Mouse (Mus musculus): Measurements from ENCODE around the gene Ikzf1. TPM values are rescaled to one million over a fixed set of nuclear protein-coding genes. Genes with fewer than 3 reads are reported as not detected.

The Ikzf1 gene
- total RNA-seq, 2 experiments from 2014 or later, result 0.18 to 0.43 TPM

- DNase-seq (ENCODE audit: low spot score), result no peak
These were observed 123.4 kb downstream of the Ikzf1 start for GRCm38 (mm10) chr11:11808035-11808819.

GRCm38 (mm10) chr11:11808820-11809403, 124.1 kb downstream of the Ikzf1 start, which contains the start of gene Fignl1:
TSS of gene Fignl1 (minus strand) at chr11:11808962.
- DNase-seq (ENCODE audit: low spot score), result peak; percentile 95

GRCm38 (mm10) chr11:11809404-11810175, 124.8 kb downstream of the Ikzf1 start:
- DNase-seq (ENCODE audit: low spot score), result no peak

DNA sequence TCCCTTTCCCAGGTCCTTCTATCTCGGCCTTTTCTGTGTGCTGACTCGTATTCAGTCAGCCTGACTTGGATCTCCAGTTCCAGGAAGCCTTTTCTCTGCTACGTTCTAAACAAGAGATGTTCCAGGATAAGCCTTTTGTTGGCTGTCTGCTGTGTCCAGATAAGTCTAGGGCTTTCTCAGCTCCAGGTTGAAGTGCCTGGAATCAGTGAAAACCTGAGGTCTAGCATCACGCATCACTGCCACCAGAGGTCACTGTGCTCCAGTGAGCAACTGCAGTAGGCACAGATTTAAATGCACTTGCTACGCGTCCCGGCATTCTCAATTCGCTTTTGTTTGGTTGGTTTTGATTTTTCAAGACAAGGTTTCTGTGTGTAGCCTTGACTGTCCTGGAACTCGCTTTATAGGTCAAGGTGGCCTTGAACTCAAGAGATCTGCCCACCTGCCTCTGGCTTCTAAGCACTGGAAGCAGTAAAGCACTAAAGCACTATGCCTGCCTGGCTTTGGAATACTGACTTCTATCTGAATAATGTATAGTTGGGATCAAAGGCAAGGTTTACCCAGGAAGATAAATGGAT, 127.2 kb downstream of the Ikzf1 start:
- peak; percentile 79 for DNase-seq (ENCODE audit: low spot score)

- no peak for DNase-seq (ENCODE audit: low spot score)
These were observed 130.9 kb downstream of the Ikzf1 start for GRCm38 (mm10) chr11:11815737-11816136.

DNA sequence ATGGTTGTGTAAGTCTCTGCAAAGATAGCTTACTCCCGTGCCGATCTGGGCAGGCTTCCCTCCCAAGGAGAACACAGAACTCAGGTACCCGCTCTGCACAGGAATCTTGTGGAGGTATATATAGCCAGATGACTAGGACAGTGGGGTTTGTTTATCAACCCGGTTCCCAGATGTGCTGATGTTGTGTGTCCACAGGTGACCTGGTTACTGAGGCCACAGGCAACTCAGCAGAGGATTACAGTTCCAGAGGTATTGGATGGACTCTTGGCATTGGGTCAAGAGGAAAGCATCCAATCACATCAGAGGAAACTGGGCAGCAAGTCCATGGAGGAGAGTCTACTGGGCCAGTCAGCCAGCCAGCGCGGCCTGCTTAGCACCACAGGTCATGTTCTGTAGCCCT, 134.0 kb downstream of the Ikzf1 start:
- peak; percentile 88 for DNase-seq (ENCODE audit: low spot score)

DNA sequence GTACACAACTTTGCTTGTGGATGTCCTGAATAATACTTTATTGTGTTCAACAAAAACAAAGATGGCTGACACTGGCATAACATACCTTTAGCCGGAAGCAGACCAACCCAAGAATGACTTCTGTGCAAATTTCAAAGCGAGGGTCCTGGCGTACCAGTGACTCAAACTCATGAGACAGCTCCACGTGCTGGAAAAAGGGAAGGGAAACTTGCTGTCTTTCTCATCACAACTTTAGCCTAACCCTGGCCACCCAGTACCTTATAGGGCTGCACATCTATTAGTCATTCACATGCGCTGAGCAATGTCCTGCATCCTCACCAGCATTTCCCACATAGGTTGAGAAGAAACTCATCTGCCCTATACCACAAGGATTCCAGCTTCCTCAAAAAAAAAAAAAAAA, 134.4 kb downstream of the Ikzf1 start:
- no peak for DNase-seq (ENCODE audit: low spot score)

GRCm38 (mm10) chr11:11820251-11820650, 135.4 kb downstream of the Ikzf1 start:
- peak; percentile 93 for DNase-seq (ENCODE audit: low spot score)

GRCm38 (mm10) chr11:11820737-11821136, 135.9 kb downstream of the Ikzf1 start:
- peak; percentile 23 for DNase-seq (ENCODE audit: low spot score)

DNA sequence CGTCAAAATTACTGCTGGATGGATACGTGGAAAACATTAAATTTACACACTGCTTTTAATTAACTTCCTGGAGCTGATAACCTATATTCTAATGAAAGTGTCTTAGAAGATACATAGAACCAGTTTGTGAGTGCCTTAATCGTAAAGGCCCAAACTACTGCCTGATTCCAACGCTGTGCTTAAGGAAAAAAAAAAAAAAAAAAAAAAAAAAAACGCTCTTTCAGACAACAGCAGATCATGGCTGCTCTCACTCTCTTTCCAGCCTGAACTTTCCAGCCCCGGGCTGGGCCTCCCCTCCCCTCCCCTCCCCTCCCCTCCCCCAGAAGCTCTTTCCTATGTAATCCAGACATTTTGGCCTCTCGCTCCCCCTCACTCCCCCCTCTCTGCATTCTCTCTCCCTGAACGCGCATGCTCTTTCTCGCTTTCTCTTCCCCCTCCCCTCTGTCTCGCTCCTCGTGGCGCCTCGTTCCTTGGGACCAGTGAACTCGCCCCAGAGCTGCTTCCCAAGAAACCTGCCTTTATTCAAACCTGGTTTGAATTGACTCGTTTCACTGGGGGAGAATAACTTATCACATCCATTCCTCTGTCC, 136.7 kb downstream of the Ikzf1 start:
- DNase-seq (ENCODE audit: low spot score), result no peak

Other genes starting within 250 kb of the Ikzf1 start
- under 1 TPM in 1 of 2 experiments, not detected in 1; 0.62 TPM for gene Spata48, start 222.9 kb upstream of the Ikzf1 start, total RNA-seq (2021)
- gene Zpbp, start 222.6 kb upstream of the Ikzf1 start, total RNA-seq (2021), result under 1 TPM; 0.05 to 0.09 TPM
- not detected for gene 4930512M02Rik, start 57.2 kb upstream of the Ikzf1 start, total RNA-seq (2021)
- under 1 TPM; 0.14 to 0.18 TPM for gene Fignl1, start 124.0 kb downstream of the Ikzf1 start, total RNA-seq (2021)
- under 1 TPM; 0.66 to 0.71 TPM for gene Ddc, start 213.1 kb downstream of the Ikzf1 start, total RNA-seq (2021)

Measured in gastrocnemius, adult 18-20 months (tissue).